Mouse (Mus musculus): ENCODE data around the gene Ikzf3.

The Ikzf3 gene

DNA sequence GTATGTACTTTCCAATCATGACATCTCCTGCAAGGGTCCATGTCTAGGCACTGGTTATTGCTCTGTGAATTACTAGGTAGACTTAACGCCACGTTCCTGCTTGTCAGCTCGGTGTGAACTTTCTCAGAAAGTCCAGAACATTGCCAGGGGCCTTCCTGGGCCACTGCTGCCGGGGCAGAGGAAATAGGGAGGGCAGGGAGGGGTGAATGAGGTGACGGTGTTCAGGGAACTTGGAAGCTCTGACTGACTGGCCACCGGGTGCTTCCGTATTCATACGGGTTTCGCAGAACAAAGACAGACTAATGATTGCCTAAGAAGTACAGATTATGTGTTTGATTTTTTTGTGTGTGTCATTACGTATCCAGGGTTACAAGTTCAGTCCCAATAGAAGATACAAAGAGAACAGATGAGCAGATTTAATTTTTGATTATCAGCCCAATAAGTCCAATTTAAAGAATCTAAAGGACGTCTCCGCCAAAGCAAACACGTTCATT is 18.1 kb upstream of the Ikzf3 start:
- no peak for DNase-seq

DNA sequence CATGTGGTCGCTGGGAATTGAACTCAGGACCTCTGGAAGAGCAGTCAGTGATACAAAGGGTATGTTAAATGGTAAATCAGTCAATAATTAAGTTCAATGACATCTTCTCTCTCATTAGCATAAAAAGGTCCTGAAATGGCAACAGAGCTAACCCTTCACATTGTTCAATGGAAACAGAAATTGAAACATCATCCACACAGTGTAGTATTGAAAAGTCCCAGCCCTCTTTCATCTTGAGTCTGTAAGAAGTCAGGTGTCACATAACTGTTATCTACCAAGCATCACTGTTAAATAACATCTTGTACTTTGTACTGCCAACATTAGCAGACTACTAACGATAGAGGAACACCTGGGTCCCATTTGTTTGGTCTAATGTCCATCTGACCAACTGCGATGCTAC is 17.2 kb upstream of the Ikzf3 start:
- no peak for DNase-seq

DNA sequence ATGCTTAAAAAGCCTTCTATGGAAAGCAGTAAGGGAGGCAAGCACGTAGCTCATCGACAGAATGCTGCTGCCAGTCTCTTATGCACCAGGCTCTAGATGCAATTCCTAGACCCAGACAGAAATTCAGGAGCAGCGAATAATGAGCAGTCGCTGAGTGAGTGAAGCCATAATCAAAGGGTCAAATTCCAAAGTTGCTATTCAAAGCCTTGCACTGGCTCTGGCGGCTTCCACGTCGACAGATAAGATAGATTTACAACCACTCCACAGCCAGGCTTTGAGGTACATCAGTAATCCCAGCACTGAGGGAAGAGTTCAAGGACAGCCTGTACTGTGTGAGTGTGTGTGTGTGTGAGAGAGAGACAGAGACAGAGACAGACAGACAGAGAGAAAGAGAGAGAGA is 15.1 kb upstream of the Ikzf3 start:
- DNase-seq = no peak

DNA sequence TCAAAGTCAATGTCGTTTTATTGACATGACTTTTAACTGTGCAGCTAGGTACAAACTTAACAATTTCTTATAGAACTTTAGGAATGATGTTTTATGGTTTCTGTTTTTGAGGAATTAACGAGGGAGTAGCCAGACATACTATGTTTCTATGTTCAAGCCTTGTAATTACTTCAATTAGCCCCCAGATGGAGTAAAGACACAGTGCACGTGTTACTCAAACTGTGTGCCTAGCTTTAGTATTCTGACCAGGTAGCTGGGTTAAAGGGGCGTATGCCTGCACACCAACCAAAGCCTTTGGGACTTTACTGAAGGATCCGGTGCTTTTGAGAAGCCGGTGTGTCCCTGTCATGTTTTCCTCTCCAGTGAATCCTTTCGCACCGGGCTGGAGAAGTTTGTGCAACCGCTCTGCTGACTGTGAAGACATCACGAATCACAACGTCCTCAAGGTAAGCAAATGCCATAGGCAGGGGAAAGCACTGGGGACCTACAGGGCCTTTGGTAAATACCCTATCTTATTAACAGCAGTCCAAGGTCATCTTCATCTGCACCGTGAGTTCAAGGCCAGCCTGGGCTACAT is 9.4 kb upstream of the Ikzf3 start:
- DNase-seq = no peak

DNA sequence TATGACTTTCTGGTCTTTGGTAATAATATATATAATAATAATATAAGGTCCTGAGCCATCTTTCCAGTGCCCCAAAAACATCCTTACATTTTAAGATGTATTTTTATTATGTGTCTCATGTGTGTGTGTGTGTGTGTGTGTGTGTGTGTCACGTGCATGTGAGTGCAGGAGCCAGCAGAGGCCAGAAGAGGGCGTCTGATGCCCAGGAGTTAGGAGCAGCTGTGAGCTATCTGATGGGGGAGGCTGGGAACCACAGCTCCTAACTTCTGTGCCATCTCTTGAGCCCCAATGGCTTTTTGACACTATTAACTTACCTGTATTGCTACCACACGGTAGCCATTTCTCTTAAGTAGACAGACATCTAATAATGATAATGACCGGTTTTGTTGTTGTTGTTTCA is 8.1 kb upstream of the Ikzf3 start:
- no peak for DNase-seq

DNA sequence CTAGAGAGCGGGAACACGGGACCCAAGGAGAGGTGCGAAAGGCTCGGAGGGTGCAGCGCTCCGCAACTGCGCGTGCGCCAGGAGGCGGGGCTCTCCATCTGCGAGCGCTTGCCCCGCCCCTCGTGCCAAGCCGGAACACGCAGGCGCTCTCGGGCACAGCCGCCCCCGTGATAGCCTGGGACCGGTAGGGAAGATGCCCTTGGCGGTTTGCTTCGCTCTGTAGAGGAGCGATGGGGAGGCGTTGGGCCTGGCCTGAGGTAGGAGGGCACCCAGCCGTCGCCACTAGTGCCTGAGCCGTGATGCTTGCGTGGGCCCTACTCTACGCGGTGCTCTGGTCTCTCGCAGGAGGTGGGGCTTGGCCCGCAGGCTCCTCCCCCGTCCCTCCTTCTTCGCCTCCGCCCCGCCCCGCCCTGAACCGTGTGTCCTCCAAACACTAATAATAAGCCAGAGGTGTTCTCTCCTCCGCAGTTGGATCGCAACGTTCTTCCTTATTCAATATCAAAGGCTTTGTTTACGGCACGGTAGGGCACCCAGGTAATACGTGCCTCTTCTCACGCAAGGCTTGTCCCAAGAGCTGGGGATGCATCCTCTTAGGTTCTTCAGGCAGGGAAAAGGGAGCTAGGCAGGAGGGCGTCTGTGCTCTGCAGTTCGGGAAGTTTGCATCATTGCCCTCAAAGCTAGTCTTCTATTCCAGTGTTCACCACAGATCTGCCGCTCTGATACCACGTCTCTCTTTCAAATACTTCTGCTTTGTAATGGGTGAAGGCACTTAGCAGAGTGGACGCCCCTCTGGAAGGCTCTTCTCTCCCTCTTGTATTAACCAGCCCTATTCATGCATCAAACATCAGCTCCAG is 5.4 kb upstream of the Ikzf3 start, which contains the start of gene Zpbp2:
Gene Zpbp2, plus strand, starts transcription at position 123 of the 854 bp plus-strand sequence.
- peak; percentile 90 for DNase-seq

DNA sequence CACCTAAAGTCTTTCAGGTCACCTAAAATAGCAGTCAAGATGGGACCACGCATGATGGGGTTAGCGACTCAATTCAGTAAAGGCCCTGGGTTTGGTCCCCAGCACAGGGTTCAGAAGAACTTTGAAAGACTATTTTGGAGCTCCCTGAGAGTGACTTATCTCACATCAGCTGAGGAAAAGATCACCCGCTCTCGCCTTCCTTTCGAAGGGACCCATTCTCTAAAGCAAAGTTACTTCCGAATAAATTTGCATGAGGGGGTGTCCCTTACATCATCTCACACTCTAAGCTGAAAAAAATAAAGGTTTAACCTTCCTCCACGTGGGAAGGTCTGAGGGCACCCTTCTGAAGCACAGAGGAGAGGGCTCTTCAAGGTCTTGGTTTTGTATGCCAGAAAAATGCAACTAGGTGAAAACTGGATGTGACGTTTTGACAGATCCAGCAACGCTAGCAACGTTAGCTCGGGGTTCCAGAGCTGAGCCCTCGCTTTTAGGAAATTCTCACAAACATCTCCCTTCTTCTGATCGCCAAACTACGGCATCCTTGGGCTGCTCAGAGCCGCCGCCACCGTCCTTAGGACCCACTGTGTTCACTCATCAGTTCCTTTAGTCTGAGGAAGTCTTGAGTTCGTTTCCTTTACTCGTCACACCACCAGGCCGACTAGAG is 4.6 kb upstream of the Ikzf3 start:
- DNase-seq = no peak

DNA sequence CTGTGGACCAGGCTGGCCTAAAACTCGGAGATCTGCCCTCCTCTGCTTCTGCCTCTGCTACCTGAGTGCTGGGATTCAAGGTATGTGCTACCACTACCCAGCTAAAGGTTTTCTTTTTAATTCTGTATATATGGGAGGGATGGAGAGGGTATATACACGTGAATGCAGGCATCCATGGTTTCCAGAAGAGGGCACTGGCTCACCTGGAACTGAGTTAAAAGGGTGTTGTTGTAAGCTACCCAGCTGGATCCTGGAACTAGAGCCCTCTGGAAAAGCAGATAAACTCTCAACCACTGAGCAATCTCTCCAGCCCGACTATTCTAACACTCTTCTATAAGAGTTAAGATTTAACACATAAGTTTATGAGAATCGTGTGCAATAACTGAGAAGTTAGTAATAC is 3.5 kb upstream of the Ikzf3 start:
- DNase-seq = no peak

DNA sequence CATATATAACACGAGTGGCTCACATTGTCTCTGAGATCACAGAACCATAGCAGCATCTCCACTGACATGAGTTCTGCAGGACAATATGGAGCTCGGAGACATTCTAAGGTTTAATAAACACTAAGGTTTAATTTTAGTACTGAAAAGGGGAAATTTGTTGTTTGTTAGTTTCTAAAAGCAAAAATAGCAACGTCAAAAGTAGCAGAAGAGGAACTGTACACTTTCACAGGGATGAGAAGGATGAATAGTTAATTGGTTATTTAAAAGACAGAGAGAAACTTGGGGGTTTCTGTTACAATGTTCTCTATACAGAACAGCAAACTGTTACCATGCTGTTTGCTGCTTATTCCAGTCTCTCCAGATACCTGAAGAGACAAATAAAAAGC is 1.5 kb upstream of the Ikzf3 start:
- DNase-seq = no peak

DNA sequence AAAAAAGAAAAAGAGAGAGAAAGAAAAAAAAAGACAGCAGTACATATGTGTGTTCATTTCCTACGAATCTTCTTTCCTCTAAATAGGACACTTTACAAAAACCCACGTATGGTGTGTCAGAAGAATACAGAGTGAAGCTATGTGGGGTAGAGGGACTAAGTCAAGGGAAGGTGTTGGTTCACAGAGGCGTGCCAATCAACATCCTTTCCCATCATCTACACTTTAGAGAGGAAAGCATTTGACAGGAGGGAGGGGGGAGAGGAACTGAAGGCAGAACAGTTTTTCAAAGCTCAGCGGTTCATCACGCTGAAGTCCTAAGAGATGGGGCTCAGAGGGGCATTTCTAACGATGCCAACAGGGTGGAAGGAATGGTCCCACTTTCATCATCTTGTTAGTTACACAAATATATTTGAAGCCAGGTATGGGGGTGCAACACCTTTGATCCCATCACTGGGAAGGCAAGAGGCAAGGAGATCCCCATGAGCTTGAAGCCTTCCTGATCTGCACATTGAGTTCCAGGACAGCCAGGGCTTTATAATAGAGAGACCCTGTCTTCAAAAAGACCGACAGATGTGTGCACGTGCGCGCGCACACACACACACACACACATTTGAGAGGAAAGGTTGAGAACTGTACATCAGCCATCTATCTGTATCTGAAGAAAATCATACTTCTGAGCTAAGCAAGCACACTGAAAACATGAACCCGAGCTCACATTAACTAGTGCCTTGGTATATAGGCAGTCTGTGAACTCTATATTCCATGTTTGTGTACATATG is 887 bp upstream of the Ikzf3 start:
- DNase-seq = no peak

DNA sequence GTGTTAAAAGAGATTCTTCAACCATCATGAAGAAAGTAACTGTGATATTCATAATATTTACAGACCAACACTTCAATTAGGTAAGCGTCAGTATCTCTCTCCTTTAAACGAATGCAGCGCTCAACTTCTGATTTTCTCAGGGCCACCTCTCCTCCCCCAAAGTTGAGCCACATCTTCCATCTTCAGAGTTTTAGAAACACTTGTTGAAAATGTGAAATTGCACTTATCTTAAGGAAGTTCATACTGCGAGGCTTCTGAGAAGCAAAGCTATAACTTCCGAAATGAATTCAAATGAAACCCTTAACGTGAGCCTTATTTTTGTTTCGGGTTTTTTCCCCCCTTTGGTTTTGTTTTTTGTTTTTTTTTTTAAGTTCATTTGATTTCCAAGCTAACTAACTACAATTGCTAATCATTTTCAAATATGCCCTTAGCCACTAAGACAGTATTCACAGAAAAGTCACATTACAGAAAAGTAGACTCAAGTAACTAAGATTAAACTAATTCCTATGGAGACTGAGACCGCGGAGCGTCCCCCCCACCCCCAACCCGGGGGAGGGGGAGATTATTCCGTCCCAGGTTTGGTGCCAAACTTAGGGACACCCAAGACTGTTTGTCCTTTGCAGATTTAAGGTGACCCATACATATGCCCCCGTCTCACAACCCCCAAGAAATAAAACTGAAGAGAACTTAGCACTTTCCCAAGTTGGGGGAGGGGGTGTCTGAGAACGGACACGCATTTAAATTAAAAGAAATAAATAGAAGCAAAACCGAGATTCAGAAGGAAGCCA is 747 bp downstream of the Ikzf3 start:
- no peak for DNase-seq

DNA sequence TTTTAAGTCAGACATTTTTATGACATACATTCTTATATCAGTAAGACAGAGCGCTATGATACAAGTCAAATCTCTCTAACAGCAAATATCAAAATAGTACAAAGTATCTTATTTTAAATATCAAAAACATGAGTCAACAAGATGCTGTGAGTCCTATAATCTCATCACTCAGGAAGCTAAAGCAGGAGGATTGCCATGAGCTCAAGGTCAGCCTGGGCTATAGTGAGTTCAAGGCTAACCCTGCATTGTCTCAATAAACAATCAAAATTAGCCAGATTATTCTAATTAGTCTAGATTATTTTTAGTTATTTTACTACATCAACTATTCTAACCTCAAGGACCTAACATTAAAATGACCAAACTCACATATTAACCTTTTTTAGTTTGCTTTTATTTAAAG is 2.4 kb downstream of the Ikzf3 start:
- DNase-seq = no peak

DNA sequence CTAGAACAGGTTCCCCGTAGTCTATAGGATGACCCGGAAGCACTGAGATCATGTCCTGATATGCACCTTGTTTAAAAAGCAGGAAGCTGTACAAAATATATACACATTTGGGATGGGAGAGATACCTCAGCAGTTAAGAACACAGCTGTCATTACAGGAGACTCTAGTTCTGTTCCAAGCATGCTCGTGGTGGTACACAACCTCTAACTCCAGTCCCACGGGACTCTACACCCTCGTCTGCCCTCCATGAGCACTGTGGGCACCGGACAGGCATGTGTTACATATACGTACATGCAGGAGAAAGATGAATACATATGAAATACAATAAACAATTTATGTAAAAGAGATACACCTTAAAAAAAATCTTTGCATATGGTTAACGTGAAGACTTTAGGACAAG is 3.3 kb downstream of the Ikzf3 start:
- no peak for DNase-seq

DNA sequence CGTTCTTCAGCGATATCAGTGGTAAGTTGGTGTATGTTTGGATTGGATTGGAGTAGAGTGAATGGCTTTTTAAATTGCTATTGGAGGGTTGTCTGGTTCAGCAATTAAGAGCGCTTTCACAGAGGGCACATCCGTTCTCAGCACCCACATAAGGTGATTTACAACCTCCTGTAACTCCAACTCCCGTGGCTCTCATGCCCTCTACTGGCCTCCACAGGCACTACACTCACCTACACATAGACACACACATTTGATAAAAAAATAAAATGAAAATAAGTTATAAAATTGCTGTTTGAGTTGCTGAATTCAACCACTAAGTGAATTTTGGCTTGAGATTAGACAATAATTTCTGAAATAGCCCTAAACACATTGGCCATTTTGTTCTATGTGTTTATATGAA is 5.5 kb downstream of the Ikzf3 start:
- DNase-seq = no peak

DNA sequence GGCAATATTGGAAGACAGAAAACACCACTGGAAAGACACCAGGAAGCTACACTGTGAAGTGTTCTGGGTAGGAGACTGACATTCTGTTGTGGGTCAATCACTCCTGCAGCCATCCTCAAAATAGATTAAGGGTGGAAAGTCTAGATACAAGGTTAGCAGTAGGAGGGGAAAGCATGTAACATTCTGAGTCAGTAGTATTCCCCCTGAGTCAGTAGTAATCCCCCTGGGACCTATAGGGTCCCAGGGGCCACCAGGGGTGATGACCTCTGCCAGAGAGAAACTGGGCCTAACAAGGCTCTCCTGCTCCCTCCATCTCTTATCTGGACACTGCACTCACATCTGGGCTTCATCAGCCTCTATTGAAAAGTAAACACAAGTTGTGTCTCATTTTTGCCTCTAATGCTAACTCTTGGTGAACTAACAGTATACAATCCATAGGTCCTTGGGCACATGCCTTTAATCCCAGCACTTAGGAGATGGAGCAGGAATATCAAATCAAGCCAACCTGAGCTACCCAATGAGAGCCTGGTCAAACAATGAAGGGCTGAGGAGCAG is 8.3 kb downstream of the Ikzf3 start:
- no peak for DNase-seq

DNA sequence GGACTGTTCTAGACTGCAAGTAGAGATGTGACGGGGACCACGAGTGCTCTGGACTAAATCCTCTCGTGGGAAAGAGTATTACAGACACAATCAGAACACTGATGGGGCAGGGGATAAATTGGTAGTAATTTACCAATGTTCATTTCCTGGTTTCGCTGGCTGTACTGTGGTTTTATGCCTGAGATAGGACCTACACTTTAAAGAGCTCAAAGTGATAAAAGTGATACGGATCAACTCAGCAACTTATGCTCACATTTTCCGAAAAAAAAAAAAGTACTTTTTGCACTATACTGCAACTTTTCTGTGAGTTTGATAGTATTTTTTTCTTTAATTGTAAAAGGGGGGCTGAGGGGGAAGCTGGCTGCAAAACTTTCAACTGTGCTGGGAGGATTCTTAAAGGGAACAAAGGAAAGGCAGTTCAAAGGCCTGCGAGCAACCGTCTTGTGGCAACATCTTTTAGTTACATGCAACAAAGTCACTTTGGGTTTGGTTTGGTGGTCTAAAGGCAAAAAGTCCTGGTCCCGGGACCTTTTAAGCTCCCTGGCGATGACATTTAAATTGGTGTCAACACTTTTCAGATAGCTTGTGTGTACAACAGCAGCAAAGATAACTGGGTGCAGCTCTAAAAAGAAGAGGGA is 18.9 kb downstream of the Ikzf3 start:
- DNase-seq = no peak

DNA sequence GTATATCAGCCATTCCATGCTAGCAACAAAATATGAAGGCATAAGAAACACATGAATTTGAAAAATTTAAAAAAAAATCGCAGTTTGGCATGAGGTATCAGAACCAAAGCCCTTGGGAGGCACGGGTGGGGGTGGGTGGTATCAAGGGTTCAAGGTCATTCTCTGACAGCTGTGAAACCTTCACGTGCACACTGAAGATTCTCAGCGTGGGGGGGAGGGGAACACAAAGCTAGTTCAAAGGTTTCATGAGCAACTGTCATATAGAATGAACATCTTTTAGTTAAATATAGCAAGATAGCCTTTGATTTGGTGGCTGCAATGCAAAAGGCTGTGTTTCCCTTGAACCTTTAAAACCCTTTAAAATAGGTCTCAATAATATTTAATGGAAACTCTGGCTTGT is 20.7 kb downstream of the Ikzf3 start:
- no peak for DNase-seq

DNA sequence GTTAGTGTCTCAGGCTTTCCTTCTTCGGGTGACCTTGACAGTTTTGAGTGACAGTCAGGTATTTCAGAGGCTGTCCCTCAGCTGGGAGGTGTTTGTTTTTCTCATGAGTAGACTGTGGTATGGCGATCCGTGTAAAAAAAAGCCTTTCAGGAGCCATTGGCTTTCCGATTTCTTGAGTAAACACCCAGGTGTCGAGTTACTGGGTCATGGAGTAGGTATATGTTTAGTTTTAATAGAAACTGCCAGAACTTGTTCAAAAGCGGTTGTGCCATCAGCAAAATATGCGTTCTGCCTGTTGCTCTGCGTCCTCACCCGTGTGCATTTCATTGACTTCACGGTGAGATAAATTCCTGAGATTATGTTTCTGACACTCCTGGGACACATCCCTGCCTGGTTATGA is 25.4 kb downstream of the Ikzf3 start:
- DNase-seq = no peak

DNA sequence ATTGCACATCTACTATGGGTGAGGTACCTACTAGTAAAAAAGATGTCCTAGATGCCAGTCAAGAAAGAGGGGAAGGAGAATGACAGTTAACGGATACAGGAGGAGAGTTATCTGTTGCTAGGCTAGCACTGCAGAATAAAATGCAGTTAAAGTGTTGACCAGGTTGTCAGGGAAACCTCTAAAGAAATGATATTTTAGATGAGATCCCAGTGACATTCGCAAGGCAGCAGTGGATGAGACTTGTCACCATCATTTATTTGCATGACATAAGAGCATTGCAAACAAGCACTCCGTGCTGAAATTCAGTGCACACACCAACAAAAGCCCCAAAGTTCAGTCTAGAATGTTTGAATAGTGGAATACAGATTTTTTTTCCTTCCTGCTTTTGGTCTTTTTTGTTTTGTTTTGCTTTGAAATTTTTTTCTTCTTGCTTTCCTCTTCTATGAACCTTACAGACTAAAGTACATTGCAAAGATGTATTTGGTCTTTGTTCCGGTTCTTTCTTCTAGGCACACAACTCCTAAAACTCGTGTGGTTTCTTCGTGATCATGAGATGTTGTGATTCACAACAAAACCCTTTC is 32.4 kb downstream of the Ikzf3 start:
- no peak for DNase-seq

DNA sequence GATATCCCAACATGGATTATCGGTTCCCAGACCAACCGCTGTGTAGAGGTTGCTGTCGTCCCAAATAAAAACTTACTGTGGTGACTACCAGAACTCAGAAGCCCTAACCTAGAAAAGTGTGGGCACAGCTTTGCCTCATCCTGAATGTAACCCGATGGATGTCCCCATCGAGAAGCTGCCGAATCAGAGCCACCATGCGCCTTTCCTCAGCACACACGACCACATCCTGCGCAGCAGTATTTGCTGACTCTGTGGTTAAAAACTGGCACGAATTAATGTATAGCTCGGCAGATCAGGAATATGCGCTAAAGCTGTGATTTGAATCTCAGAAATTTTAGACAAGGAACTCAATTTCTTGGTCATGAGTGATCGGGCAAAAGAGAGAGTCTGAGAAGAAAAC is 33.0 kb downstream of the Ikzf3 start:
- no peak for DNase-seq

DNA sequence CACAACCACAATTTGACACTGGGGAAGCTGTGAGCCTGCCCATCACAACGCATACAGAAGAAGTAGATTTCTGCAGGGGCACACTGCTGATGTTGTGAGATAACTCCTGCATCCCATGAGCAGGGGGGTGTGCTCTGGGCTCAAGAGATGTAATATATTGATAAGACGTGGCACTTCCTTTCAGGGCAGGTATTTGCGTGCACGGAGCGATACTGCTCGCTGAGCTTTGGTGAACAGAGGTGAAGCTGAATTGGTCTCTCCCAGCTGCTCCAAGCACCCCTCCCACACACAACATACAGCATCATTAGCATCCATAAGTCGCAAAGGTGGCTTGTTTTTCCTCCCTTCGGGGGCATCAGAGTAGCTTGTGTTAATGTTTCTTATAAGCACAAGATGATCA is 35.7 kb downstream of the Ikzf3 start:
- DNase-seq = no peak

Data from right cerebral cortex, postnatal 4 days (tissue).